Mouse (Mus musculus) liver, adult (tissue): Measurements from ENCODE around the gene Rapgef1.

Experiments used
- GATA4 ChIP-seq: IDR thresholded peaks from 2 replicates; pipeline ENCODE4 v1.6.1; 2014; ENCODE audit warnings: mild to moderate bottlenecking, low read length; ENCODE audit not compliant: insufficient replicate concordance

The Rapgef1 gene

DNA sequence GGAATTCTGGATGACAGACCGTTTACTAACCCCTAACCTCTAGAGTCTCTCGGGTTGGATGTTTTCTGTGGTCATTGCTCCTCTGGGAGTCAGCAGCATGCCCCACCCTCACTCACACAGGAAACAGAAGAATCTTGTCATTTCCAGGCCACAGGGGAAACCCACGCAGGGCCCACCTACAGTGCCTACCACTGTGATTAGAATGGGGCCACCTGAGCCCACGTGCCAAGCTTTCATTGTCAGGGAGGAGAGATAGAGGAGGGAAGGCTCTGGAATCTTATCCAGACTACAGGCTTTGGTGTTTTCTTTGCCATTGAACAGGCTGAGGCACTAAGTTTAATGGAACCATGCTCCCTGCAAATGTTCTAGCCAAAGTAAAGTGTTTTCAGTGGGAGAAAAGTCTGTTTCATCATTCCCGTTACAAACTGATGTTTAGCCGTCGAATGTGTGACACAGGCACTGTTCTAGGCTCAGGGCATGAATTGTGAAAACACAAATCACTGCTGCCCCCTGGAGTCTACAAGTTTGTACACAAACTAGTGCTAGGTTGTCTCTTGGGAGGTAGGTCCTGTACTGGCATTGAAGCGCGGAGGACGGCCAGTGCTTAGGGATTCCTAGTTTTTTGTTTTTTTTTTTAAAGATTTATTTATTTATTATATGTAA lies 30.4 kb downstream of the Rapgef1 start:
- no peak for TF ChIP-seq GATA4

DNA sequence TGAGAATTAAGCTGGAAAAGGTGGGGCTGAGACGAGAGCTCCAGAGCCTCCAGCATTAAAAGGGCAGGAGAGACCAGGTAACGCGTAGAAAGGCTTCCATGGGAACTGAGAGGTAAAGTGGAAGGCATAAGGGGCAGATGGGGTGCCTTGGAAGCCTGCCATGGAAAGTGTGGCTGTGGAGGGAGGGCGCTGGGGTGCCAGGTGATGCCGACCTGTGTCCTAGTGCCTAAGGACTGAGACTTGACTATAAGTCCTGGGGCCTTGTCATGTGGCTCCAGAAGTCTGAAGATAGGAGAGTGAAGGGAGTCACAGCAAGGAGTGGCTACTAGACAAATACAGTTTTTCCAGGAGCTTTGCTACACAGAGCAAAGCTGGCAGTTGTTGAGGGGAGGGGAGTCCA lies 32.4 kb downstream of the Rapgef1 start:
- no peak for TF ChIP-seq GATA4

DNA sequence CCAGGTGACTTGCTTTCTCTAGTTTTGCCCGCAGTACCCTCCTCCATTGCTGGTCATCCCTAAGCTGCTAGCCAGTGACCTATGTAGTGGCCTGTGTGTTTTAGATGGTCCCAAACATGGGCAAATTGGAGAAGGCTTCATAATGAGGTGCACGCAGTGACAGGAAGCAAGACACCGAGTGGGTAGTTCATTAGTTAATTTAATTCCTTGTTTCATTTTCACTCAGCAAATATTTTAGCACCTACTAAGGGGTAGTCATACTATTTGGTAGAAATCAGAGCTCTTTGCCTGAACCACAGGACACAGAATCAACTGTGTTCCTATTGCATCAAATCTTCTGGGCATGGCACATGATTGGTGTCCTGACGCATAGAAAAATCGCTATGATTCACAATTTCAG lies 35.9 kb downstream of the Rapgef1 start:
- TF ChIP-seq GATA4, result no peak

DNA sequence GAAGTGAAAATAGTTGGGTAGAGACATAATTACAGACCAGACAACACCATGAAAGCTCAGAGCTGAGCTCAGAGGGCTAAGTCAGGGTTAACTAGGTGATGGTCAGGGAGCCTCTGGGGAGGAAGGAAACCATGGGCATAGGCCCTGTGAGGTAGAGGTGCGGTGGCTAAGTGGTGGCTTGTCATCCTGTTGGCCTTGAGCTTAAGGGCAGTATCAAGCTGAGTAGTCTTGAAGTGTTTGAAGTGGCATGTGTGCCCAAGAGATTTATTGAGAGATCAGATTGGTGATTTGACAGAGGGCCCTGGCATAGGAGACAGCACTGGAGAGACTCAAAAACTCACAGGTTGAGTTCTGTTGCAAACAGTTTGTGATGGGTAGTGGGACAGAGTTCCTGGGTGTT lies 36.6 kb downstream of the Rapgef1 start:
- no peak for TF ChIP-seq GATA4

DNA sequence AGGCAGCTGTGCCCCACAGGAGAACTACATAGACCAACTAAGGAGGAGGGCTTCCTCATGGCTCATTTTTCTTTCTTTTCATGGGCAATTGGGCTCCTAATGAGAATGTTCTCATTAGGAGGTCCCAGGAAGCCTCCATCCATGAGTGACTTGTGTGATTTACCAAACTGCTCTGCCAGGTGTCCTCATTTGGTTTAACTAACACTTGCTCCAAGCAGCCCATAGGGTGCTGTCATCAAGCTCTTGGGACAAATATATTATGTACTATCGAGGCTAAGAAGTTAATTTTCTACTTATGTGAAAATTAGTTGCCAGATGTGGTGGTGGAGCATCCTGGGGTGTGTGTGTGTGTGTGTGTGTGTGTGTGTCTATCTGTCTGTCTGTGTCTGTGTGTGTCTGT lies 37.6 kb downstream of the Rapgef1 start:
- TF ChIP-seq GATA4, result no peak

DNA sequence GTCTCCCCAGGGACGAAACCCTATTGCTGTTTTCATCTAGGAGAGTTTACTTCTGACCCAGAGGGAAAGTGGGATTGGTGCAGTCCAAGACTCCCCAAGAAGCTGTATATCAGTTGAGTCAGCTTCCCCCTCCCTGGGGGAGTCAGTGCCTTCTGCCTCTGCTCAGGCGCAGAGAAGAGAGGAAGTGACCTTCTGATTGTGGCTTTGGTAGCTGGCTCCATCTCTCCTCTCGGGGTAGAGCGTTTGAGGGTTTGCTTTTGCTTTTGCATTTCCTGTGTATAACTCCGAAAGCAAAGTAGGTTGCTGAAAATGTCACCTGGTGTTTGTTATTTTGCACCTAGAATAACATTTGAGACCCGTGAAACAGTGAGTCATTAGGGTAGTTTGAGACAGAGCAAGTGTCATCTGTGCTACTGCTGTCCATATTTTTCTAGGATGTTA lies 42.3 kb downstream of the Rapgef1 start:
- peak; percentile 66; the same call in 1 of the 2 replicates for TF ChIP-seq GATA4

DNA sequence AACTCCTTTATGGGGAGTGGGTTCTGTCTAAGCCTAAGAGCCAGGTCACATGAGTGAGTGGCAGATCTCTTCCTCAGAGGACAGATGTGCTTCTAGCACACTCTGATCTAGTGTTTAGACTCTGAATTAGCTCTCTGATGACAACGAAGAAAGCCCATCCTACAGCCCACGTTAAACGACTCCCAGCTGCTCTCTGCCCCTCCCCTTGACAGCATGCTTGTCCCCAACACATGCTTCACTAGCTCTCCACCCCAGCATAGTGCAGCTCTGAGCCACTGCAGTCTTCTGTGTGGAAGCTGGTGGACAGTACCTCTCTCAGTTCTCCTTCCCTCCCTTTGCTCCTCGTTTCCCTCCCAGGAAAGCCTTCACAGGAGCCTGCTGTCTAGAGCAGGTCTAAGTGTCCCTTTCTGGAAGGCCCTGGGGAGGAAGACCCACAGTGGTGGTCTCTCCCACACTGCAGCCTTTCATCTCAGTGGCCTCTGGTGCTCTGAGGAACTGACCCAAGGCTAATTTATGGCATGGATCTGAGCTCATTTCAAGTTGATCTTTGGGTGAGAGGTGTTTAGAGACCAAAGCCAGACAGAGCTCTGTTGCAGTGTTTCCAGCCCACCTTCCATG lies 43.8 kb downstream of the Rapgef1 start:
- no peak for TF ChIP-seq GATA4

DNA sequence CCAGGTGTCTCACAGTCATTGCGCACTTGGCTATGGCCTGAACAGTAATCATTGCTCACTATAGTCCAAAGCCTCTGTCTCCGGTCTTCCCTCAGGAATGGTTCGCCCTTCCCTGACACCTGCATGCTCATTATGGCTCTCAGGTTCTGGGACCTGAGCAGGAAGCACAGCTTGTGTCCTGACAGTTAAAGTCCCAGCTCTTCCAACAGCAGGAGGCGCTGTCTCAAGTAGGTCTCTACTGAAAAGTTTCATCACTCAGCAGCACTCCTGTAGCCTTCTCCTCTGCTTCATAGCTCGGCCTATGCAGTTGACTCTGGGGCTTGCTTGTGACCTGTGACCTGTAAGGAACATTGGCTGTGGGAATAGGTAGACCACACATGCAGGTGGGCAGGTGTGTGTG lies 45.9 kb downstream of the Rapgef1 start:
- TF ChIP-seq GATA4, result no peak

DNA sequence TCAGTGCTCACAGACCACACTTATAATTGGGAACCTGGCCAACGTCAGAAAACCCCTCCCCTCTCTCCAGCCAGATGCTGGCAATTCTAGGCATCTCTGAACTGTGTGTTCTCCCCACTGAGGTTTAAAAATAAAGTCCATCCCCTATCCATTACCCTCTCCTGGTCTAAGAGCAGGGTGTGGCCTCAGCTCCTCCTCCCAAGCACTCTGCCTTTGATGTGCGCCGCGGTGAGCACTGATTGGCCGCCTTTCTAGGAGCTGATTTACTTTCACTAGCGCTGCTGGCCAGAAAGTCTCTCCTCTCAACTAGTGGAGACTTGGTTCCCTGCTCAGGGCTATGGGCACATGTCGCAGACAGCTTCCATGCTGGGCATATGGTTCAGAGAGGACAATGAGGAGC lies 47.1 kb downstream of the Rapgef1 start:
- no peak for TF ChIP-seq GATA4

DNA sequence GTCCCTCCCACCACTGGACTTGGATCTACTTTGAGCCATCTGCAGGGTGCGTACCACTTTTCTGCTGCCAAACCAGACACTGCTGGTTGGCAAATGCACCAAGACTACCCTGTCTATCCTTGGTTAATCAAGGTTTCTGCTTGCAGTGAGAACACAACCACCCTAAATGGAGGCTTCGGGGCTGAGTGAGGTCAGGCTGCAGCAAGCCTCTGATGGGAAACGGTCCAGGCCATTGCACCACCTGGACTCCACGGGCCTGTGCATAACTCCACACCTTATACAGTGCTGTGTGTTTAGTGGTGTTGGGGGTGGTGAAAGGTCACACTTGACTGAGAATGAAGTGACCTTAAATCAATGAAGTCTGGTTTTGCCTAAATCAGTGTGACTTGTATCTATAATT lies 47.6 kb downstream of the Rapgef1 start:
- TF ChIP-seq GATA4, result no peak

DNA sequence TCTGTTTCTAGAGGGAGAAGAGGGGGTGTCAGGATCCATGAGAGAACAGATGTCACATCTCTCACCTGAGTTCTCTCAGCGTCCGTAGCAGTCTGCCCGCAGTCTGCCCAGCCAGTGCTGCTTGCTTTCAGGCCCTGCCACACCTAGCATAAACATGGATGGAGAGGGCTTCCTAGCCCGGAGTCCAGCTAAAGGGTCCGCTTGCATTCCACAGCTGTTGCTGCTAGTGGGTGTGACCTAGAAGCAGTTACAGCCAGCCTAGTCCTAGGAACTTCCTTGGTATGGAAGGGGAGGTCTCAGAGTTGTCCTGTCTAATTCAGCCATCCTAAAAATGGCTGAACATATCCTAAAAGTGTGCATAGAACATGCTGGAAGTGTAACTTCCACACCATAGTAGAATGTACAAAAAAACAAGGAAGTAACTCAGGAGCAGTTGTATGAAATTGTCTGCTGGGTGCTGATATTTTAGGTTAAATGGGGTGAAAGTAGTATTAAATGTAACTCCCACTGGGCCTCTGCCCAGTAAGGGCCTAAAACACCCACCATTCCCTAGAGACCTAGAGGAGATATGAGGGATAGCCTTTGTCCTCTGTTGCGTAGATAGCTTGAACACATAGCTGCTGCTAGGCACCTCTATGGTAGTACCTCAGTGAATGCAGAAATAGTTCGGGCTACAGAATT lies 48.6 kb downstream of the Rapgef1 start:
- TF ChIP-seq GATA4, result no peak

DNA sequence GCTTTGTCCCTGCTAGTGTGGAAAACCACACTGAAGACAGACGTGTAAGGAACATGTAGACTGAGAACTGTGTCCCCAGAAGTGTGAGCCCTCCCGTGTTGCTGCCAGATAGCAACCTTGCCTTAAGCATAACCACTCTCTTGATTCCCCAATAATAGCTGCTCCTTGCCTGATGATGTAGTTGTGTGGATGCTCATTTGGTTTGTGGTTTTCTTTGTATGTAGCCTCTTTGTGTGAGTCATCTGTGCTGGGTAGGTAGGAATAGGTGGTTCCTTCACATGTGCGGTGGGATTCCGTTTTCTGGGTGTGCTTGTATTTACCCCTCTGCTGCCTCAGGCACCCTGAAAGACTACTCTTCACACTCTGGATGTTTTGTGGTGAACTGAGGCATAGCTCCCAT lies 49.4 kb downstream of the Rapgef1 start:
- no peak for TF ChIP-seq GATA4

DNA sequence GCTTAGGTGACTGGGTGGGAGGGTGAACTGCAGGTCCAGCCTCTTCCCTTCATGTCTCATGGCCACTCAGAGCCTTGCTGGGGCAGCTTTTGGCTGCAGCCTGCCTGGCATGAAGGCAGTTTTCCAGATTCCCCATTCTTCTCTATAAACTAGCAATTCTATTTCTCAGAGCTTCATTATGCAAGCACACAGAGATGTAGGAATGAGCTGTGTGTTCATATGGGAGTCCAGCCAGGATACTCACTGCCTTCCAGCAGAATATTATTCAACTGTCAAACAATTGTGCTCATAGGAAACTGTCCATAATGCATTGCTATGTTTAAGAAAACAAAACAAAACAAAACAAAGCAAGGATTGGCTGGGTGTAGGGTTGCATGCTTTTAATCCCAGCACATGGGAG lies 50.2 kb downstream of the Rapgef1 start:
- no peak for TF ChIP-seq GATA4

DNA sequence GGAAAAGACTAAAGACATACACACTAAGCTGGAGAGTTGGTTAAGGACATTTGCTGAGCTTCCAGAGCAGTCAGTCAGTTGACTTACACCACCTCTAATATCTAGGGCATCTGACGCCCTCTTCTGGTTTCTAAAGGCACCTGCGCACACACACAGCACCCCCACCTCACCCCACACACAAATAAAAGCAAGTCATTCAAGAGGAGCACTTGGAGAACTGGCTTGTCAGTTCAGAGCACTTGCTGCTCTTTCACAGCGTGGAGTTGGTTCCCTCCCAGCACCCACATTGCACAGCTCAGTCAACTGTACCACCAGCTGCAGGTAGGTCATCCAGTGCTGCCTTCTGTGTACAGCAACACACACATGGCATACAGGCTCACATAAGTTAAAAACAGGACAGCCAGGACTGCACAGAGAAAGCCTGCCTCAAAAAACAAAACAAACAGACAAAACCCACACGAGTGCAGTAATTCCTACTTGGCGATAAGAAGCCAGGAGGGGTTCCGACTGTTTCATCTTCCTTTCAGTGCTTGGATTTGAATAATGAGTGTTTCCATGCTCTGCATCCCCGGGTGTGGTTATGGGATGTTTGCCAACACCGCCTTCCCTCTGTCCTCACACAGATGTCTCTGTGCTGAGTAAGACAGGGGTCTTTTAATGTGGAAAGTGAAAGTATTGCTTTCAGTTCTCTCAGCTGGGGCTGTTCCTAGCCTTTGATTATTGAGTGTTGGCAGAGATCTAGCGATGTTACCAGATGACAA lies 50.9 kb downstream of the Rapgef1 start:
- TF ChIP-seq GATA4, result no peak

DNA sequence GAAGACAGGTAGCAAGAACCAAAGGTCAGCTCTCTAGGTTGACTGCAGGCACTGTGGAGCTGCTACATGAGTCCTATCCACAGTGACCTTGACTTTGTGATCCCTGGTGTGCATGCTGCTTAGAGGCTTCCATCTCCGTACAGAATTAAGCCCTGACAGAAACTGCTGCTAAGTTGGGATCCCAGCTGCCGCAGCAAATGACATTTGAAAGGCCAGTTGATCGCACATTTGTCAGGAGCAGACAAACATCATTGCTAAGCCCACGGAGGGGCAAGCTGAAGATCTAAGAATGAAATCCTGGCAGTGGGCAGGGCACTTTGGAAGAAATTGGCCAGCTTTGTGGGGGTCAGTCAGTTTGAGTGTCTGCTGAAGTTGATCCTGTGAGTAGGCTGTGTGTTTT lies 51.9 kb downstream of the Rapgef1 start:
- no peak for TF ChIP-seq GATA4

DNA sequence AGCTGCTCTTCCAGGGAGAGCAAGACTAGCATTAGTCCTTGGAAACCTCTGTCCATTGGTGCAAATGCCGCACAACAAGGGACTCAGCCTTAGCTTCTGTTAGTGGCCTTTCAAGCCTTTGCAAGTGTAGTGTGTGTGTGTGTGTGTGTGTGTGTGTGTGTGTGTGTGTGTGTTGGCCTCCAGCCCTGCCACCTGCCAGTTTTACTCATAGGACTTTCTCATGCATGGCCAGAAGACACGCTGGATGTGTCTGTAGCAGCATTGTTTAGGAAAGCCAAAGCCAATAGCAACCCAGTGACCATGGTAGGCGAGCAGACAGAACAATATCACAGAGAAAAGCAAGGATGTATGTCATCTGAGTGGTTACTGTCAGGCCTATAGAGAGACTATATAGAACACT lies 52.3 kb downstream of the Rapgef1 start:
- TF ChIP-seq GATA4, result no peak
